Mouse (Mus musculus): ENCODE results near the gene Psmd4. TPM values are rescaled to one million over a fixed set of nuclear protein-coding genes. Genes with fewer than 3 reads are reported as not detected.

Psmd4 gene
- polyA plus RNA-seq (2015; fragmentation: Nextera tagmentation; extraction: Ambion mirVana): 282 and 310 TPM in 2 replicates

DNA sequence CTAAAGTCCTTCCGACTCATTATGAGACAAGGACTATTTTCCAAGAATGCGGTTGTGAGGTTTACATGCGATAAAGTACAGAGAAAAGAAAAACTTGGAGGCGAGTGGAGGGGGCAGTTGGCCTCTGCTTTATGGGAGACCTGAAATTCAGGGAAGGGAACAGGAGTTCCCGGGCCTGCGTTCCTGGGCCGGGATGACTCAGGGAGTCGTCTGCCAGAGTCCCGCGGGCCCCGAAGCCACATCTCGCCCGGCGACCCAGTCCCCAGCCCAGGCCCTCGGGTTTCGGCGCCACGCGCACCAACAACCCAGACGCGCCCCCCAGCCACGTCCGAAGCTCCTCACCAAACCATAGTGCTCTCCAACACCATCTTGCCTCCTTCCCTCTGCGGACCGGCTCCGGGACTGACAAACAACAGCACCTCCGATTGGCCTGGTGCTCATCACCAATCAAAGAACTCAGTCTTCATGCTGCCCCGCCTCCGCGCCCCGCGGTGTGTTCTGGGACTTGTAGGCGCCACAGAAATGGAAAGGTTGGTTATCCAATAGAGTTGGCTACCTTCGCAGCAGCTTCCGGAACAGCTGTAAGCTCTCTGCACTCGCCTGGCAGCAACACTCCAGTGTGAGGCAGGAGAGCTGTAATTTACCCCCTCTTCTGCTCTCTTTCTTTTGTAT lies at the start of gene Psmd4:
Psmd4 (minus strand) TSS at position 449 of the 672 bp plus-strand sequence.
- H3K36me3 ChIP-seq: peaks cover 20% of the 10 kb centered on the region
- peak within 1 kb of the TSS; percentile 68 for H3K4me2 ChIP-seq (replicated peaks)
- H3K4me3 ChIP-seq: peak within 1 kb of the TSS; percentile 88
- peak within 1 kb of the TSS; percentile 58; the same call in 1 of the 2 replicates for H3K27ac ChIP-seq
- H3K4me1 ChIP-seq: peaks cover 13% of the 10 kb centered on the region
- under 1% methylated on average over 34 of the region's 36 CpGs for WGBS
- H3K9me3 ChIP-seq: no peaks in the 10 kb centered on the region
- ATAC-seq (ENCODE audit: low FRiP score, low read depth): peak; percentile 99
- H3K27me3 ChIP-seq: no peaks in the 10 kb centered on the region
- H3K9ac ChIP-seq: peak within 1 kb of the TSS; percentile 89

GRCm38 (mm10) chr3:95088071-95088470 lies 45.7 kb upstream of the Psmd4 start:
- no peaks in the 10 kb centered on the region for H3K4me1 ChIP-seq
- H3K9me3 ChIP-seq: no peaks in the 10 kb centered on the region
- no peak overlapping the region for H3K9ac ChIP-seq
- H3K27ac ChIP-seq: no peak overlapping the region
- H3K4me3 ChIP-seq: no peak overlapping the region
- 94% methylated on average over 1 of the region's 1 CpGs for WGBS
- no peaks in the 10 kb centered on the region for H3K27me3 ChIP-seq
- H3K4me2 ChIP-seq (replicated peaks): no peak overlapping the region
- peaks cover 14% of the 10 kb centered on the region; the same call in 1 of the 2 replicates for H3K36me3 ChIP-seq
- ATAC-seq (ENCODE audit: low FRiP score, low read depth): no peak

DNA sequence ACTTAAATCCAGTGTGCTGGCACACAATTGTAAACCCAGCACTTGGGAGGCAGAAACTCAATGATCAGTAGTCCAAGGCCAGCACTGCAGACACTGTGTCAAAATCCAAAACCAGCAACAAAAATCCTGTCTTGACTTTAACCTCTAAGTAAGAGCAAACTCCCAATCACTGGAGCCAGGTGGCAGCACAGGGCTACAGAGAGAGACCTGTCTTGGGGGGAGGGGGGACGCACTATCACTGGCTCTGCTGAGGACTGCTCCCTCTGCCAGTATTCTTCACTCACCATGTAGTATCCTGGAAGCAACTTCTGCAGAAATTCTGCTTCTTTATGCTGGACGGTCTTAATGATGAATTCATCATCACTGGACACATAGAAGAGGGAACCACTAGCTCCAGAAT lies 29.2 kb upstream of the Psmd4 start:
- ATAC-seq (ENCODE audit: low FRiP score, low read depth): no peak
- H3K4me3 ChIP-seq: no peak overlapping the region
- WGBS: 92% methylated on average over 2 of the region's 2 CpGs
- no peaks in the 10 kb centered on the region for H3K27me3 ChIP-seq
- H3K36me3 ChIP-seq: peaks cover 87% of the 10 kb centered on the region
- H3K4me1 ChIP-seq: no peaks in the 10 kb centered on the region
- H3K9me3 ChIP-seq: no peaks in the 10 kb centered on the region
- no peak overlapping the region for H3K27ac ChIP-seq
- no peak overlapping the region for H3K4me2 ChIP-seq (replicated peaks)
- H3K9ac ChIP-seq: no peak overlapping the region

- Histone ChIP-seq H3K4me1 (no peaks in the 10 kb centered on the region), H3K9ac (no peak overlapping the region), H3K9me3 (no peaks in the 10 kb centered on the region), H3K4me3 (no peak overlapping the region), H3K36me3 (peaks cover 97% of the 10 kb centered on the region), H3K27me3 (no peaks in the 10 kb centered on the region), H3K4me2 (replicated peaks) (no peak overlapping the region), H3K27ac (no peak overlapping the region)
- WGBS: 88% methylated on average over 11 of the region's 11 CpGs
- ATAC-seq (ENCODE audit: low FRiP score, low read depth): no peak
Observed at GRCm38 (mm10) chr3:95066570-95066969, 24.2 kb upstream of the Psmd4 start.

DNA sequence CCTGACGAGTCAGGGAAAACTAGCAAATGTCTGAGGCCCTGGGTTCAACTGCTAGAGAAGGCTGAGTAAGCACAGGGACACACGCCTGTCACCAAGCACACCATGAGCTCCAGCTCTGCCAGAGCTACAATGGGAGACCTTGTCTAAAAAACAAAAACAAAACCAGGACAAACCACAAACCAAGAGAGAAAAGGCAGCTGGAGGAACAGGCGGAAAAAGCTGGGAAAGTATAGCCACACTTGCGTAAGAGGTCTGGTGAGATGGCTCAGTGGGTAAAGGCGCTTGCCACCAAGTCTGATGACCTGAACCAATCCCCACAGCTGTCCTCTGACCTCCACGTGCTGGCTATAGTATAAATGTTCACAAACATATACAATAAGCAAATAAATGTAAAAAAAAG lies 23.7 kb upstream of the Psmd4 start:
- Histone ChIP-seq H3K27ac (no peak overlapping the region), H3K27me3 (no peaks in the 10 kb centered on the region), H3K36me3 (peaks cover 97% of the 10 kb centered on the region), H3K9me3 (no peaks in the 10 kb centered on the region), H3K4me3 (no peak overlapping the region), H3K4me1 (no peaks in the 10 kb centered on the region), H3K9ac (no peak overlapping the region), H3K4me2 (replicated peaks) (no peak overlapping the region)
- 89% methylated on average over 6 of the region's 6 CpGs for WGBS
- ATAC-seq (ENCODE audit: low FRiP score, low read depth): no peak

GRCm38 (mm10) chr3:95065553-95065952 lies 23.1 kb upstream of the Psmd4 start:
- Histone ChIP-seq H3K27me3 (no peaks in the 10 kb centered on the region), H3K4me2 (replicated peaks) (no peak overlapping the region), H3K4me3 (no peak overlapping the region), H3K27ac (no peak overlapping the region), H3K9ac (no peak overlapping the region), H3K9me3 (no peaks in the 10 kb centered on the region), H3K36me3 (peaks cover 97% of the 10 kb centered on the region), H3K4me1 (no peaks in the 10 kb centered on the region)
- 90% methylated on average over 1 of the region's 1 CpGs for WGBS
- ATAC-seq (ENCODE audit: low FRiP score, low read depth): no peak

GRCm38 (mm10) chr3:95063741-95064140 lies 21.3 kb upstream of the Psmd4 start:
- H3K36me3 ChIP-seq: peaks cover 98% of the 10 kb centered on the region
- no peaks in the 10 kb centered on the region for H3K27me3 ChIP-seq
- no peak overlapping the region for H3K4me2 ChIP-seq (replicated peaks)
- no peak overlapping the region for H3K27ac ChIP-seq
- no peak for ATAC-seq (ENCODE audit: low FRiP score, low read depth)
- no peaks in the 10 kb centered on the region for H3K9me3 ChIP-seq
- no peak overlapping the region for H3K4me3 ChIP-seq
- no peak overlapping the region for H3K9ac ChIP-seq
- WGBS: 95% methylated on average over 4 of the region's 4 CpGs
- H3K4me1 ChIP-seq: no peaks in the 10 kb centered on the region

- peak; percentile 24; the same call in 1 of the 2 replicates for ATAC-seq (ENCODE audit: low FRiP score, low read depth)
- WGBS: 78% methylated on average over 8 of the region's 8 CpGs
- Histone ChIP-seq H3K36me3 (peaks cover 62% of the 10 kb centered on the region), H3K4me1 (peaks cover 13% of the 10 kb centered on the region), H3K4me3 (no peak overlapping the region), H3K4me2 (replicated peaks) (no peak overlapping the region), H3K9ac (no peak overlapping the region), H3K27ac (no peak overlapping the region), H3K27me3 (no peaks in the 10 kb centered on the region), H3K9me3 (no peaks in the 10 kb centered on the region)
Observed at GRCm38 (mm10) chr3:95058078-95058477, 15.7 kb upstream of the Psmd4 start.

GRCm38 (mm10) chr3:95056275-95056674 lies 13.9 kb upstream of the Psmd4 start:
- ATAC-seq (ENCODE audit: low FRiP score, low read depth): no peak
- Histone ChIP-seq H3K4me3 (no peak overlapping the region), H3K4me1 (peaks cover 13% of the 10 kb centered on the region), H3K27me3 (no peaks in the 10 kb centered on the region), H3K9ac (no peak overlapping the region), H3K9me3 (no peaks in the 10 kb centered on the region), H3K36me3 (peaks cover 43% of the 10 kb centered on the region), H3K4me2 (replicated peaks) (no peak overlapping the region), H3K27ac (no peak overlapping the region)
- 88% methylated on average over 7 of the region's 7 CpGs for WGBS

GRCm38 (mm10) chr3:95054481-95055260 lies 12.3 kb upstream of the Psmd4 start:
- no peak overlapping the region for H3K4me2 ChIP-seq (replicated peaks)
- no peak overlapping the region for H3K9ac ChIP-seq
- no peaks in the 10 kb centered on the region for H3K27me3 ChIP-seq
- WGBS: 34% methylated on average over 10 of the region's 10 CpGs
- peaks cover 27% of the 10 kb centered on the region for H3K36me3 ChIP-seq
- no peak overlapping the region for H3K4me3 ChIP-seq
- H3K9me3 ChIP-seq: no peaks in the 10 kb centered on the region
- no peak; the same call in 1 of the 2 replicates for ATAC-seq (ENCODE audit: low FRiP score, low read depth)
- H3K27ac ChIP-seq: peak overlapping the region; percentile 55; the same call in 1 of the 2 replicates
- H3K4me1 ChIP-seq: peaks cover 13% of the 10 kb centered on the region

DNA sequence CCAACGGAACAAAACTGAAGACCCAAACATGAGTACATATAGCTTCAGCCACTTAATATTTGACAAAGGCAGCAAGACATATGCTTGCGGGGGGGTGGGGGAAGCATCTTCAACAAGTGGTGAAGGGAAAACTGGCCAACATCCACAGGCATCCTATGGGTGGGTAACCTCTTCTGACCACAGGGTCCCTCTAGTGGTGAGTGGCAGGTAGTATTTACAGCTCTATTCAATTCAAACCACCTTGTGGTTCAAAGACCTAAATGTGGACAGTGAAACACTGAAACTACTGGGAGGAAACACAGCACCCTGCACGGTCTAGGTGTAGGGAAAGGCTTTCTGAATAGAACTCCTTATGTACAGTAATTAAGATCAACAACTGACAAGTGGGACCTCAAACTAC lies 11.3 kb upstream of the Psmd4 start:
- no peaks in the 10 kb centered on the region for H3K27me3 ChIP-seq
- 46% methylated on average over 3 of the region's 3 CpGs for WGBS
- no peak overlapping the region for H3K4me2 ChIP-seq (replicated peaks)
- H3K27ac ChIP-seq: no peak overlapping the region
- peaks cover 18% of the 10 kb centered on the region for H3K36me3 ChIP-seq
- H3K9me3 ChIP-seq: no peaks in the 10 kb centered on the region
- no peak for ATAC-seq (ENCODE audit: low FRiP score, low read depth)
- H3K4me3 ChIP-seq: no peak overlapping the region
- H3K4me1 ChIP-seq: peaks cover 13% of the 10 kb centered on the region
- no peak overlapping the region for H3K9ac ChIP-seq

DNA sequence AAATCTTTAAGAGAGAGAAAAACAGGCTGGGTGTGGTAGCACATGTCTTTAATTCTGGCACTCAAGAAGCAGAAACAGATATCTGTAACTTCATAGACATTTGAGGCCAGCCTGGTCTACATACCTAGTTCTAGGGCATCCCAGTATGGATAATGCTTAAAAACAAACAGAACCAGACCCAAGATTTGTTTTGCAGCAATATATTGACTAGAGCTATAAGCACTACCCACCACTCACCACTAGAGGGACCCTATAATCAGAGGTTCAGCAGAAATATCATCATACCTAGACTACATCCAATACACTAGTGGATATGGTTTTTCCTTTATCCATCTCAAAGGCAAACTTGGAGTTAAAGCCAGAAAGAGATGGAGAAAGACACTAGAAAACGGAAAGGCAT lies 10.5 kb upstream of the Psmd4 start:
- H3K4me3 ChIP-seq: no peak overlapping the region
- WGBS: 34% methylated on average over 1 of the region's 1 CpGs
- H3K36me3 ChIP-seq: peaks cover 12% of the 10 kb centered on the region
- no peaks in the 10 kb centered on the region for H3K27me3 ChIP-seq
- no peak for ATAC-seq (ENCODE audit: low FRiP score, low read depth)
- no peaks in the 10 kb centered on the region for H3K9me3 ChIP-seq
- H3K27ac ChIP-seq: no peak overlapping the region
- H3K9ac ChIP-seq: no peak overlapping the region
- H3K4me1 ChIP-seq: peaks cover 13% of the 10 kb centered on the region
- no peak overlapping the region for H3K4me2 ChIP-seq (replicated peaks)
